Mouse (Mus musculus) lung, postnatal 0 days (tissue): ENCODE results near the gene Noc2l.

Experiments
- CTCF ChIP-seq: IDR thresholded peaks from 2 replicates; pipeline ENCODE4 v1.5.1; 2016; ENCODE audit warnings: antibody characterized with exemption, mild to moderate bottlenecking
- EP300 ChIP-seq: IDR thresholded peaks from 2 replicates; pipeline ENCODE4 v1.6.1; 2016; ENCODE audit warnings: antibody characterized with exemption, mild to moderate bottlenecking, control low read depth

- TF ChIP-seq EP300 (no peak), CTCF (no peak)
Observed at GRCm38 (mm10) chr4:156254361-156255077, 18.7 kb downstream of the Noc2l start.
